Mouse (Mus musculus) left cerebral cortex, postnatal 14 days (tissue): ENCODE data around the gene Herc3. TPM values are rescaled to one million over a fixed set of nuclear protein-coding genes. Genes with fewer than 3 reads are reported as not detected.
A peak's percentile ranks its signal among the peaks of the same experiment; 100 is the strongest.
"Not testable (repeated sequence)": the region's sequence is repeated elsewhere in the genome, so short reads cannot be mapped to it uniquely, and the experiment has no call there.

Experiments used
- DNase-seq, 2 experiments: peaks; one replicate each; pipeline ENCODE4 v3.0.0; 2021 to 2022; ENCODE audit warnings: low spot score in 2 of 2, mixed read lengths in 1 of 2
- intact Hi-C: fragments of 180-260 bp; cut with DNase I; formaldehyde crosslinking; loops from one replicate; pipeline ENCODE4 v1.15.1; 2025
- long read RNA-seq, 2 experiments: library from polyadenylated mRNA; stranded (forward); transcript quantifications; one replicate each; pipeline ENCODE4 v2.0.0; 2021
- total RNA-seq, 2 experiments: library from RNA; stranded (reverse); gene quantifications; 2 replicates each; pipeline ENCODE4 v1.2.3; 2021

Gene Herc3
- total RNA-seq, result 100 to 1,000 TPM; 324 to 375 TPM
- long read RNA-seq, experiment 1, partial matches to known transcripts, result 34 of 112 reads
- long read RNA-seq, experiment 1, other reads (novel, unspliced or antisense), result 77 of 112 reads
- long read RNA-seq, experiment 2, partial matches to known transcripts, result 31 of 75 reads
- long read RNA-seq, experiment 2, other reads (novel, unspliced or antisense), result 44 of 75 reads

DNA sequence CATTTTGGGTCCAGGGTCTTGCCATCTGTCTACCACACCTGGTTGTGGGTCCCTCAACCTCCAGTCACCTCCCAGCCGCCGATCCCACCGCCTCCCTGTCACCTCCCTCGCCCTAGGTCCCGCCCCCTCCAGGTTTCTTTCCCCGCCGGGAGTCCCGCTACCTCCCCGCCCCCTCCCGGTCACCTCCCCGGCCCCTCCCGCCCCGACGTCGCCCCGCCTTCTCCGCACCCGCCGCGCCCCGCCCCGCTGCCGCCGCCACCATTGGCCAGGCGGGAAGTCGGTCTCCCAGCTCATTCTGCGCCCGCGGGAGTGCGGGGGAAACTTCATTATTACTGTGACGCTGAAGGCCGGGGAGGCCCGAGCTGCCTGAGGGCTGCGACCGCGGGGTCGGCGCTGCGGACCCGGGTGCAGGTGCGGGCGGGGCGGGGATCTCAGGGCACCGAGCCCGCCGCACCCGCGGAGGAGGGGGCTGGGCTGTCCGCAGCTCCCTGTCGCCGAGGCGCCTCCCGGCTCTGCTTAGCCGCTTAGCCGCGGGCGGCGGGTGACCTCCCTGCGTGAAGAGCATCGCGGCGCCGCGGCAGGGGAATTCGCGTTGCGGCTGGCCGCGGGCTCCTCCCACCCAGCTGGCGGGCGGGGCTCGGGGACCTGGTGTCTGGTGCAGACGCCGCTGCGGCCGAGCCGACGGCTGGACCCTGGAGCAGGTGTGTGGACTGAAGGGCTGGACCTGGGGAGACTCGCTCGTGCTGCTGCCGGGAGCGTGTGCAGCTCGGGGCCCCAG is at the start of gene Herc3:
TSS of gene Herc3 (plus strand) at position 234 of the 778 bp plus-strand sequence.
- intact Hi-C loops, result no loop called here
- DNase-seq, result peak; percentile 69 to 83

DNA sequence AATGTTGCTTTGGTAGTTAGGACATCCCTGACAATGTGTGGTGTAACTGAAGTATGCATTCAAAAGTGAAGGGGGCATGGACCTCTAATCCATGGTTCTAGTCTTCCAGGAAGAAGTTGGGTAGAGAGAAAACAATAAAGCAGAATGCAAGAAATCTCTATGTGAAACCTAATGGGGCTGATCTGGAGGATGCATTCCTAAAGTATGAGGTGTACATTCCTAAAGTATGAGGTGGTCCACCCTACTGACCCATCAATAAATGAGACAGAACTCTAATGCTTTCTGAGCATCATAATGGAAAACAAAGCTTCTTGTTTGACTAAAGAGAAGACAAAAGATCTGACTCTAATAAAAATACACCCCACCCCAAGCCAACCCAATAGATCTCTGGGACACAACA is 29.9 kb upstream of the Herc3 start:
- intact Hi-C loops, result no loop called here
- no peak for DNase-seq

DNA sequence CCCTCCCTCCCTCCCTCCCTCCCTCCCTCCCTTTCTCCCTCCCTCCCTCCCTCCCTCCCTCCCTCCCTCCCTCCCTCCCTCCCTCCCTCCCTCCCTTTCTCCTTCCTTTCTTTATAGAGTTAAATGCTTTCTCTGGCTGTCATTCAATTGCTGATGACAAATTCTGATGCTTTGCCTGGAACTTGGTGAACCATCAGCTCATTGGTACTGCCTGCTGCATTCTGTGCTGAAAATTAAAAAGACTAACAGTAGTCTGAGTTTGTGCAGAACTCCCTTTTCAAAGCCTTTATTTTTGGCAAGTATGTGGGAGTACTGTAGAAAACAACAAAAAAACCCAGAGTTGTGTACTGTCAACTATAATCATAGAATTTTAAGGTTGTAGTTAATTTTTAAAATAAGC is 16.9 kb upstream of the Herc3 start:
- intact Hi-C loops, result no loop called here
- DNase-seq, result no peak

DNA sequence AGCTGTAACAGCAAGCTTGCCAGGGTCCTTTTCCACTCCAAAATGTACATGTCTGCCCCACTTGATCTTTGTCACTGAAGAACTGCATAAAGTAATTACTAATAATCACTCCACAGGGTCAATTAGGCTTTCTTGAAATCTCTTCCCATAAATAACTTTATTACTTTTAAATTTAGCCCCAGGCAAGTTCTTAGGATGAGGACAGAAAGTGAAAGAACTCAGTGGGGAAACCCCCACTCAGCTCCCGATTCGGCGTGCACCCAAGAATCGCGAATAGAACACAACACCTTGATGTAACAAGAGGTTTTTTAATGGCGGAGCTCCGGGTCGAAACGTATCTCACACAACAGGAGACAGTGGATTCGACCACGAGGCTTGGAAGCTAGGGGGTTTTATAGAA is 14.2 kb upstream of the Herc3 start:
- DNase-seq, intact Hi-C loops: not testable (repeated sequence)

DNA sequence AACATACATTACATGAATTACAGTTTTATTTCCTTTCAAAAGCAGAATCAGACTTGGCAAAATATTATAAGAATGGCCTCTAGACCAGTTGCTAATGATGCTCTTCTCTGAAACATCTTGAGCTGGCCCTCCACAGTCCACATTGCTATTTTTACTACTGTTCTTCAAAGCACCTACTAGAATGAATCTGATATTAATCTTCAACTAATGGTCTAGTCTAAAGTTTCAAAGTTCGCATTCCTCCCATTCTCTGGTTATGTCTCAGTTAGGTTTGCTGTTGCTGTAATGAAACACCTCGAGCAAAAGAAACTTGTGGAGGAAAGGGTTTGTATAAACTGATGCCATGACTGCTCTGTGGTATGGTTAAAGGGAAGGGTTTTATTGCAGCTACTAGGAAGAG is 5.6 kb upstream of the Herc3 start:
- intact Hi-C loops, result no loop called here
- no peak for DNase-seq

DNA sequence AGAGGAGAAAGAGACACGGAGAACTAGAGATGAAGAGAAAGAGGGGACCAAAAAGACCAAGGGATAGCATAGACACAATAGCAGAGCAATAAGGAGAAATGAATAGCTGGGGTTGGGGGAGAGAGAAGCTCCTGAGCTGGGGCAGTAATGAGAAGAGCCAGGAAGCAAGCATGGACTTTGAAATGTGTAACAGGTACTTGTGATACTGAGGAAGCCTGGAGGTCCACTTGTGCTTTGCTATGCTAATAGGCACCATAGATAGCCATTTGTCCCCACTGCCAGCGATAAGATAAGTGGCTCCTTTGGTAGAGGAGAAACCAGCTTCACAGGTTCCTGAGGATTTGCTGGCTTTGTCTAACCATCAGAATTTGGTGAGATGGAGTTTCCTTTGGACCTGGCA is 5.2 kb upstream of the Herc3 start:
- no peak for DNase-seq
- intact Hi-C loops, result no loop called here

DNA sequence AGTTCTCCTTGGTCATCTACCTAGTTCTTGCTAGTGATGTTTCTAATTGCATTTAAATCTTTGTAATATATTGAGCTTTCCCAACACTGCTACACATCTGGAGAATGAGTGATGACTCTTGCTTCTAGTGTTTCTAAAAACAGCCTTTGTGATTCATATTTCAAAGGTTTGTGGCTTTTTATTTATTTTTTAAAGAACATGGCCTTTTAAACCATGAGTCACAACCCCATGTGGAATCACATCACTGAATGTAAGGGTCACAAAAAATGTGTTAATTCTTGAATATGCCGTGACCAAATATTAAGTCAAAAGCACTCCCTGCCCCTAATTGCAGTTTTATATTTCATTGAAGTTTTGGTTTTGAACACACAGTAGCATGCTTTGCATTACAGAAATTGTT is 2.7 kb upstream of the Herc3 start:
- intact Hi-C loops, result no loop called here
- no peak for DNase-seq

DNA sequence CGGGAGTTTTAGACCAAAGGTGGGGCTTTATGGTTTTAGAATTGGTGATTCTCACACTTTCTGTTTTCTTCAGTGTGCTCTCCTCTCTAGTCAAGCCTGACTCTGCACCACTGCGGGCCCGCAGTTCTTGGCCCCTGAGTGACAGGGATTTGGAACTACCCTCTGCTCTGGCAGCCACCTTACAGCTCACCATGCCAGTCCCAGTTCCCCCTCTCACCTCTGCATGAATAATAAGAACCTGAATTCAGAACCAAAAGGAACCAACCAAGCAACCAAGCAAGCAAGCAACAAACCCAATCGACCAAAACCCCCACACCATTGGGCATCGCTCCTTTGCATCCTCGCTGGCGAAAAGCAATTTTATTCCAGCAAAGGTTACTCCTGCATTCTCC is 429 bp upstream of the Herc3 start:
- DNase-seq, result no peak
- intact Hi-C loops, result no loop called here

DNA sequence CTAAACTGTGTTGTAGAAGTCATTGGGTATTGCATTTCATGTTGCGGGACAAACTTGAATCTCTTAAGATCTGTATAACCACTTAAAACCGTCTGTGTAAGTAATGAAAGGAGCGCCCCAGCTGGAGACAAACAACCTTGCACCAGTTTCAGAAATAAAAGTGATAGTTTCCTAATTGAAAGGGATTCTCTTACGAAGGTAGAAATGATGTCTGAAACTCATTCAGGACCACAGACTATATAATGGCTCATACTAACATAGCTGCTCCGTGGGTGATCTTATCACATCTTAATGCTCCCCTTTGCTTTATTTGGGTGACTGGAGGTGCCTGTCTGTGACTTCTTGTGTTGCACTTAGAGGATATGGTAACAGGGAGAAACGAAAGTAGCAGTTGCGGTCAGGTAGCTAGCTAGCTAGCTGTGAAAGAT is 1.3 kb downstream of the Herc3 start:
- DNase-seq, result peak in 1 of 2 experiments; percentile 60
- intact Hi-C loops, result no loop called here

DNA sequence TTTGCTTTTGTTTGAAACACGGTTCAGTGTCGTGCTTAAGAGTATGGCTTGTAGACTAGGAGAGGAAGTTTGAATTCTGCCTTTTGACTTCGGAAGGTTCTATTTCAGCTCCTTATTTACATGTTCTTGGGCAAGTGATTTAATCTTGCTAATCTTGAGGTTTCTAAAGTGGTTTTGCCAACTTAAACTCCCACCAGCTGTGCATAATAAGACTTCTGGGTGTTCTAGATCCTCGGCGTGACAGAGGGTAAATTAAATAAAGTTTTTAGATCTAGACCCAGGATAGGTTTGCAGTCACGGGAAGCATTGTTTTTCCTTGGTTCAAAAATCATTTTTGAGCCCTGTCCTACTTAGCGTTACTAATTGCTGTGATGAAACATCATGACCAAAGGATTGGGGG is 3.2 kb downstream of the Herc3 start:
- intact Hi-C loops, result no loop called here
- peak in 1 of 2 experiments; percentile 64 for DNase-seq

DNA sequence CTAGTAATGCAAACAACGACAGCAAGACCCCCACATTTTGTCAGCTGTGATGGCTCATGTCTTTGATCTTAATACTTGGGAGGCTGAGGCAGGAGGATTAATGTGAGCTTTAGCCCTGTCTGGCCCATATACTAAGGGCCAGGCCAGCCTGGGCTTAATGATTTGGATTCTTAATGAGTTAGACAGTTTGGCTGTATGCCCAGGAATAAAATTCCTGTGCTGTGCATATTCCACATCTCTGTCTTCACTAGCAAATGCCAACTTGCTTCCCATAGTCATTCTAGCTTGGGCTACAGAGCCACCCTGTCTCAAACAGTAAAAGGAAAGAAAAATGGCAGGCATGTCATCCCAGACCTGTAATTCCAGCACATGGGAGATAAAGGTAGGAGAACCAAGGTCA is 4.3 kb downstream of the Herc3 start:
- intact Hi-C loops, result no loop called here
- no peak for DNase-seq

DNA sequence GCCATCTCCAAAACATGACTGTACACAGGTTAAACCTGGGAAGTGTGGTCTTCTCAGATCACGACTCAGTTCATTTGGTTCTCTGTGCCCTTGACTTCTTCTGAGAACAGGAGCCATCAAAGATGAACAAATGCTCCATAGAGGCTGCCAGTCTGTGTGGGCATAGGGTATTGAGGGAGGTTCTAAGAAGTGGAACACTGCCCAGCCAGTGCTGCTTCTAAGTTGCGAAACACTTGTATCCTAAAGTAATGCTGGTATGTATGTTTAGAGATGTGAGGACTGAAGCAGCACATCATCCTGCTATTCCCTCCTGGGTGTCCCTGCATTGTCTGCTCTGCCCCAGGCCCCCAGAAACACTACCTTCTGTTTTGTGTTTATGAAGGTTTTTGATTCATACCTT is 5.2 kb downstream of the Herc3 start:
- intact Hi-C loops, result no loop called here
- peak in 1 of 2 experiments; percentile 47 for DNase-seq

DNA sequence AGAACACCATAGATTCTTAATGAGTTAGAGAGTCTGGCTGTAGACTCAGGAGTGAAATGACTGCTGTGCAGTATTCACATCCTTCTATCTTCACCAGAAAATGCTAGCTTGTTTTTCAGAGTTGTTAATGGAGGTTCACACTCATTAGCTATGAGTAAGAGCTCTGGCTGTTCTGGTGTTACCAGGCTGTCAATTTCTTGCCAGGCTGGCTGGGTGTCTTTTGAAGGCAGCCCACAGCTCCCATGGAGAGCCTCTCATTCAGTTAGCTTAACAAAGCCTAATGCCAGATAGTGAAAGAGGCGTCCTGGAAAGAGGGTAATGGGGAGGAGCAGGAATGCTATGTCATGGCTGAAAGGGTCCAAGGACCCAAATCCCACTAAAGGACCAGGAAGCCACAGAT is 6.7 kb downstream of the Herc3 start:
- DNase-seq, result peak in 1 of 2 experiments; percentile 44

DNA sequence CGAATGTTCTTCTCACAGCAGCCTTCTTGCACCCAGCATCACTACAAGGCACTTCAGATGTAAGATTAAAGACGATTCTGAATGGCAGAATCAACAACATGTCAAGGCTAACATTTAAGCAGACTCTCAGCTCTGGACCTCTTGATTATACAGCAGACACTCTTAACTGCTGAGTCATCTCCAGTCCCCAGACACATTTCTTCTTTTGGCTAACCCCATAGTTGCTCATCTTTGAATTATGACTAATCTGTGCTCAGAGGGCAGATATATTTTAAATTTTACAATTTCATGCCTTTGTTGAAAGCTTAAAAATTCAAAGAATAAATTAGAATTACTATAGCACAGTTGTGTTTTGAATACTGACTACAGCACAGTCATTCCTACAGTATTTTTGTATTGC is 9.9 kb downstream of the Herc3 start:
- DNase-seq, result no peak
- intact Hi-C loops, result no loop called here

More for the DNA sequence above, 6.7 kb downstream of the Herc3 start:
- intact Hi-C loops, result no loop called here

DNA sequence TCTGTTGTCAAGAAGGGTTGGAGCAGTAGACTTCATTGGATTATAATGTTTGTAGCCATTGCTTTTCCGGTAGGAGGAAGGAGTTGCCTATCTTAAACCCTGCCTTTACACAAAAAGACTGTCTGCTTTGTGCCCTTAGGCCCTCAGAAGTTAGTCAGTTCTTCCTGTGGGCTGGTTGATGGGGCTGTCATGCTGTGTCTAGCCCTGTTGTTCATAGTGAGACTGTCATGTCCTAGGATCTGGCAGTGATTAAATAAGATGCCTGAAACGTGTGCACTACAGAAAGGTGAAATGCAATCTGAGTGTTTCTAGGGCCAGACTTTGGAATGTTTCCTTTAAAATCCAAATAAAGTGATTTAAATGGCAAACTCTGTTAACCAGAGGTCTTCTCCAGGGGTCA is 10.9 kb downstream of the Herc3 start:
- no peak for DNase-seq
- intact Hi-C loops, result no loop called here

DNA sequence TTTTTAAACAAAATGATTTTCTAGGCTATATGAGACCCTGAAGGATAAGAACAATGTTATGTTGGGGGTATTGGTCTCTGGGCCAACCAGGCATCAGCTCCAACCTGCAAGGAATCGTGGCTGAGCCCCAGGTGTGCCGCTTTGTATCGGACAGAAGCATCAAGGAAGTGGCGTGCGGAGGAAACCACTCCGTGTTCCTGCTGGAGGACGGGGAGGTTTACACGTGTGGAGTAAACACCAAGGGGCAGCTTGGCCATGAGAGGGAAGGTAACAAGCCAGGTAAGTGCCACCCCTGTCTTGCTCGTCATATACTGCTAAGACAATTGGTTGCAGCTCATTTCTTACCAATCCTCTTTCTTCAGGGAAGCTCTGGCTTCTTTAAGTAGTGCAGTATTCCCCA is 12.3 kb downstream of the Herc3 start:
- no peak for DNase-seq
- intact Hi-C loops, result no loop called here

DNA sequence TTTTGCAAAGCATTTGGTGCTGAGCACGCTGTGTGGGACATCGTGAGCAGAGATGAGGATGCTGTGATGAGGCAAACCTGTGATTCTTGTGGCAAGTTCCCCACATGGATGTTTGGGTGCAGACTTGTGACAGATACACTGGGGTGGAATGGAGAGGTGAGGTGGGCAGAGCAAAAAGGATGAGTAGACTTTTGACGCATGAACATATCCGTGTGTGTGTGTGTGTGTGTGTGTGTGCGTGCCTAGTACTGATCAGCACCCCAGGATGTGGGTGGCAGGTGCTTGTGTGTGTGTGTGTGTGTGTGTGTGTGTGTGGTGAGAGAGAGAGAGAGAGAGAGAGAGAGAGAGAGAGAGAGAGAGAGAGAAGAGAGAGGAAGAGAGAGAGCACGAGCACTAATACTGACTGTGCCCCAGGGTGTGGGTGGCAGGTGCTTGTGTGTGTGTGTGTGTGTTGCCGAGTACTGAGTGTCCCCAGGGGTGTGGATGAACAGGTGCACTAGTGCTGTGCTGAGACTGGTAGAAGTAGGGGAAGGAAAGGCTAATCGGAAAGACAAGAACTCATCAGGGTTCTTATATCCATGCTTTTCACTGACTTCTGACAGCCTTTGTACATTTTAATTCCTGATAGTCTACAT is 13.0 kb downstream of the Herc3 start:
- peak in 1 of 2 experiments; percentile 61 for DNase-seq
- intact Hi-C loops, result no loop called here

DNA sequence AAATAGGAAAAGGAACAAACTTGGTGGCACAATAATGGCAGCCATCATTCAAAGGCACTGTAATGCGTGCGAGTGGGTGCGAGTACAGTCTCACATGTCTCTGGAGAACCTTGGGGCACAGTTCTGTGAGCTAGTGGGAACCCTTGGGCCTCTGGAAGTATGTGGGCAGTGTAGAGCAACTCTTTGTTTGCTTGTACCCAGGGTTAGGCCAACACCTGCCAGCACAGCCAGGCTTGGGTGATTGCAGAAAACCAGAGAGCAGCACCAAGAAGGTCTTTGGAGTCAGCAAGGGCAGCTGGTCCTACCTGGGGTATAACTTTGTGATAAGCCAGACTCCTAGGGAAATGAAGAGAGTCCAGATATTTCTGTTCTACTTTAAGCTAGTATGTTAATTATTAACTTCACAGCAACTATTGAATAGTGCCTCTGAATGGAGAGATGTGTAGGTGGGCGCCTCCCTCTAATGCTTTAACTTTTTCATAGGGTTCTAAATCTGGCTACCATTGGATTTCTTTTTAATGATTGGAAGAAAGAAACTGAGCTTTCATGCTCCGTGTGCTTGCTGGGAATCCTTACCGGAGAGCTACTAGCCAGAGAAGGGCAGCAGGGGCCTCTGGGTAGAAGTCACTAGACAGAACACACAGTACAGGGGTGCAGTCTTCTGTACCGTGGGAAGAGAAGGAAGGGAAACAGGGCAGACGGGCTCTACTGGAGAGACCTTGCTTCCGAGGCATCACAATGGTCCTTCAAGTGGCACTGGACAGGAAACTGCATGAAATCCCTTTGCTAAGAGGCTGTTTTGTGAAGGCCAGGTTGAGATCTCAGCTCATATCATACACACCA is 15.8 kb downstream of the Herc3 start:
- intact Hi-C loops, result no loop called here
- DNase-seq, result no peak

DNA sequence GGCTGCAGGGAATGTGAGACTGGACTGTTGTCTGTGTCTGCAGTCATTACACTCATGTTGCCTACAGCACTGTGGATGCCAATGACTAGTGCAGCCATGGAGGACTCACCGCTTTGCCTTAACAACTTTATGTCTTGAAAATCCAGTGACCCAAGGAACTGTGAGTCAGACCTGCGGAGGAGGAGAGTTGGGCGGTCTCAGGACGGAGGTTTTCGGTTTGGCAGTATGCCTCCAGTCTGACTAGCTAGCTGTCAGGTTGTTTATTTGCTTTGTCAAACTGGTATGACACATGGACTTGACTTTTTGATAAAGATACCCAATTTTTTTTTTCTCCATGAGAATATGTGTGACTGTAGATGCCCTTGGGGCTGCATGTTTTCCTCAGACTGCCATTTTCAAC is 16.6 kb downstream of the Herc3 start:
- intact Hi-C loops, result no loop called here
- DNase-seq, result no peak

DNA sequence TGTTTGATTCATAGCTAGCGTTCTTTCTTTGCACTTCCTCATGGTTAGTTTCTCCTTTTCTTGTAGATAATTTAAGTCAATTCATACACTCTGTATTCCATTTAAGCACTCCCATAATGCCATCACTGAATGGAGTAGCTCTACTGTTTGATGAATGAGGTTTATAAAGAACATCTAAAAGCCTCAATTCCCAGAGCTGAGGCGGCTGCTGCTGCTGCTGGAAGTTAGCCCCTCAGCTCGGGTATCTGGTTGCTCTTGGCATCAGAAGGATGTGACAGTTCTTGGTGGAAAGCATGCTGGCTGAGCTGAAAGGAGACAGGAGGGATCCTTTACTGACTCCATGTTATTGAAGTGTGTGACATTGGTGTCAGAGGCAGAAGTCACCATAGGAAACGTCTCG is 18.1 kb downstream of the Herc3 start:
- intact Hi-C loops, result no loop called here
- no peak for DNase-seq
